Mouse (Mus musculus) CD4-positive, CD25-positive, alpha-beta regulatory T cell, adult 2 months (primary cell): ENCODE data around the gene Bsdc1.
"Not testable (repeated sequence)": the region's sequence is repeated elsewhere in the genome, so short reads cannot be mapped to it uniquely, and the experiment has no call there.

Experiments used
- DNase-seq: peaks from one replicate; pipeline ENCODE4 v3.0.0-alpha.2; 2012; ENCODE audit warnings: low read depth, low spot score

The Bsdc1 gene

GRCm38 (mm10) chr4:129461183-129461960 lies at the start of gene Bsdc1:
Bsdc1 (plus strand) TSS chr4:129461581.
- DNase-seq: peak; percentile 100

- DNase-seq: peak; percentile 9
Observed at GRCm38 (mm10) chr4:129415892-129416291, 45.5 kb upstream of the Bsdc1 start.

GRCm38 (mm10) chr4:129416478-129416877 lies 44.9 kb upstream of the Bsdc1 start:
- DNase-seq: no peak

GRCm38 (mm10) chr4:129418321-129418720 lies 43.1 kb upstream of the Bsdc1 start:
- no peak for DNase-seq

GRCm38 (mm10) chr4:129440340-129441063 lies 20.9 kb upstream of the Bsdc1 start, which contains the start of gene Zbtb8b:
Zbtb8b (minus strand) TSS chr4:129440853.
- peak; percentile 28 for DNase-seq

- DNase-seq: no peak
Observed at GRCm38 (mm10) chr4:129441145-129441544, 20.2 kb upstream of the Bsdc1 start.

- DNase-seq: no peak
Observed at GRCm38 (mm10) chr4:129447360-129447759, 14.0 kb upstream of the Bsdc1 start.

- DNase-seq: no peak
Observed at GRCm38 (mm10) chr4:129447778-129448563, 13.4 kb upstream of the Bsdc1 start.

GRCm38 (mm10) chr4:129448713-129449112 lies 12.7 kb upstream of the Bsdc1 start:
- DNase-seq: no peak

- peak; percentile 48 for DNase-seq
Observed at GRCm38 (mm10) chr4:129450851-129451250, 10.5 kb upstream of the Bsdc1 start.

GRCm38 (mm10) chr4:129451471-129452169 lies 9.8 kb upstream of the Bsdc1 start:
- no peak for DNase-seq

GRCm38 (mm10) chr4:129455265-129455664 lies 6.1 kb upstream of the Bsdc1 start:
- peak; percentile 87 for DNase-seq

- no peak for DNase-seq
Observed at GRCm38 (mm10) chr4:129456126-129456525, 5.3 kb upstream of the Bsdc1 start.

- DNase-seq: not testable (repeated sequence)
Observed at GRCm38 (mm10) chr4:129457311-129457710, 4.1 kb upstream of the Bsdc1 start.

GRCm38 (mm10) chr4:129459726-129460125 lies 1.7 kb upstream of the Bsdc1 start:
- DNase-seq: no peak

- DNase-seq: no peak
Observed at GRCm38 (mm10) chr4:129460827-129461182, 576 bp upstream of the Bsdc1 start.

- DNase-seq: no peak
Observed at GRCm38 (mm10) chr4:129462118-129462517, 737 bp downstream of the Bsdc1 start.

GRCm38 (mm10) chr4:129463097-129464059 lies 2.0 kb downstream of the Bsdc1 start:
- DNase-seq: no peak

GRCm38 (mm10) chr4:129464286-129464815 lies 3.0 kb downstream of the Bsdc1 start:
- DNase-seq: no peak

- DNase-seq: no peak
Observed at GRCm38 (mm10) chr4:129476047-129476446, 14.7 kb downstream of the Bsdc1 start.
